Mouse (Mus musculus): ENCODE data around the gene Il22ra1.

Gene Il22ra1

DNA sequence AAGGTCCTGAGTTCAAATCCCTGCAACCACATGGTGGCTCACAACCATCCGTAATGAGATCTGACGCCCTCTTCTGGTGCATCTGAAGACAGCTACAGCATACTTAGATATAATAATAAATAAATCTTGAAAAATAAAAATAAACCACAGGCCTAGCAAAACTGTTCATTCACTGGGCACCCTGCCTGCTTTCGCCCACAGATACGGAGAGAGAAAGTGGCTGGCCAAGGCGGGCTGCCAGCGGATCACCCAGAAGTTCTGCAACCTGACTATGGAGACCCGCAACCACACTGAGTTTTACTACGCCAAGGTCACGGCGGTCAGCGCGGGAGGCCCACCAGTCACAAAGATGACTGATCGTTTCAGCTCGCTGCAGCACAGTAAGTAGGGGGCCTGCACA lies 5.9 kb downstream of the Il22ra1 start:
- DNase-seq (ENCODE audit: extremely low read depth, low read depth), result no peak

DNA sequence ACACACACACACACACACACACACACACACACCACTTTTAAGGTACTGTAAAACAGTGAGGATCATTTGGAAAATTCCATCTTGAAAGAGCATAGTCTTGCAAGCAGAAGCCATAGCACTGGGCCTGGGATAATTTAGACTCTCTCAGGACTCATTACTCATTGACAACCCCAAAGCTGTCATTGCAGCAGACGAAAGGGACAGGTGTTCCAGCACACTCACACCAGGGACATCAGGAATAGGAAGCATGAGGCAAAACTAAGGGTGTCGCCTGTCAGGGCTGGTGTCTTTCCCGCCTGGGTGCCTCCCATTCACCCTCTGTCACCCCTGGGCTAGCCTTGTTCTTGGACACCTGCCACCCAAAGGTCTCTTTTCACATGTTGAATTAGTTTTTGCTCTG lies 8.9 kb downstream of the Il22ra1 start:
- no peak for DNase-seq (ENCODE audit: extremely low read depth, low read depth)

DNA sequence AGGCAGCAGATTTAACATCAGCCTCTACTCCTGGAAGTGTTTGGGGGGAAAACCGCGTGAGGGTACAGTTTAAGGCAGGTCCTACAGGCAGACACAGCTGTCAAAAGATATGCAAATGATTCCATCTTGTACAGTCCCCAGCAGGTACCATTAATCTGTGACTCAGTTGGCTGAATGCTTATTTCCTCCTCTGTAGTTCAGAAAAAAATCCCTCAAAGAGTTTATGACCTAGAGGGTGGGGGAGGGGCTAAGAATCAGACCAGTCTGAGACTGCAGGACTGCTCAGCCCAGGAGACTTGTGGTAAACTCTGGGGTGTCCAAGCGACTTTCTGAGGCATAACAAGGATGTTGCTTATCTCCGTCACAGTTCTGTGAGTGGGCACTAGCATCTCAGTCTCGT lies 10.3 kb downstream of the Il22ra1 start:
- no peak for DNase-seq (ENCODE audit: extremely low read depth, low read depth)

DNA sequence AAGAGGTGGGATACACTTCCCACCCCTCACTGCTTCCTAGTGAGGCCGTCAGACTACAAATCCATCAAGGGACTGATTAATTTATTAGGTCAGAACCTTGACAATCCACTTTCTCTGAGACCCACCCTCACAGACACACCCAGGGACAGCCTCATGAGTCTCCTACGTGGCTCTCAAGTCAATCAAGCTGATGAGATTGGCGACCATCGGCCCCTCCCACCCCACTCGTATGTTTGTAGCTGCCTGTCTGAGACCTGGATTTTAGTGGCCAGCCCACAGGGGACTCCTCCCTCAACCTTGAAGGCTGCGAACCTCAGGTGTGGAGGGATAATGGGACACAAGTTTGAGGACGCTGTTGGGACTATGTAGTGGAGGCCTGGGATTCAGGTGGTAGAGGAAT lies 11.2 kb downstream of the Il22ra1 start:
- DNase-seq (ENCODE audit: extremely low read depth, low read depth), result no peak

DNA sequence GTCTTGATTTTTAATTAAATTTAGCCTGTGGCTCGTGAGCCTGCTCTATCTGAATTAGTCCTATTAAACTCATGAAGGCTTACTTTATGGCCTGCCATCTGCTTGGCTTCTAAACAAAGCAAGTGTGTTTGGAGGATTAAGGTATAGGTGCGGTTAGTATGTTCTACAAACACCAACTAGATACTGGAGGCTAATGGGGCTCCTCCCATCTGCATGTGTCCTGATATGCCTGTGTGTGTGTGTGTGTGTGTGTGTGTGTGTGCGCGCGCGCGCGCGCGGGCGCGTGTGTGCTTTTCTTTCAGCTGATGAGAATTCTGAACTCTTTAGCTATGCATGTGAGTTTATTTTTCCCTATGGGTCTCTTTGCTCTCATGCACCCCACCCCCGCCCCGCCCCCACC lies 11.7 kb downstream of the Il22ra1 start:
- DNase-seq (ENCODE audit: extremely low read depth, low read depth), result no peak

DNA sequence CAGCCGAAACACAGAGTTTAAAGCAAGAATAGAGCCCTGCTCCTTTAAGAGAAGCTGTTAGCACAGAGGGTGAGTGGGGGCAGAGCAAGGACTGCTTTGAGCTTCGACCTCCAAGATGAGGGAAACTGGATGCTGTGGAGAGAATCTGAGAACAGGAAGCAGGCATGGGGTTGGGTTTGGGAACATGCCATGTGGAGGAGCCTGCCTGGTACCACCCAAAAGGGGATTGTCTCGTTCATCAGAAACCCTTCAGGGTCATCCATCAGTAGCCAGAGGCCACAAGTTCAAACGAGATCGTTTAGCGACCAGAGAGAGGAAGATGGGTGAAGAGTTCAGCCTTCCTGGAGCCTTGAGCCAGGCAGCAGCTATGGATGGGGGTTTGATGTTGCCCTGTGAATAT lies 15.5 kb downstream of the Il22ra1 start:
- DNase-seq (ENCODE audit: extremely low read depth, low read depth), result no peak

DNA sequence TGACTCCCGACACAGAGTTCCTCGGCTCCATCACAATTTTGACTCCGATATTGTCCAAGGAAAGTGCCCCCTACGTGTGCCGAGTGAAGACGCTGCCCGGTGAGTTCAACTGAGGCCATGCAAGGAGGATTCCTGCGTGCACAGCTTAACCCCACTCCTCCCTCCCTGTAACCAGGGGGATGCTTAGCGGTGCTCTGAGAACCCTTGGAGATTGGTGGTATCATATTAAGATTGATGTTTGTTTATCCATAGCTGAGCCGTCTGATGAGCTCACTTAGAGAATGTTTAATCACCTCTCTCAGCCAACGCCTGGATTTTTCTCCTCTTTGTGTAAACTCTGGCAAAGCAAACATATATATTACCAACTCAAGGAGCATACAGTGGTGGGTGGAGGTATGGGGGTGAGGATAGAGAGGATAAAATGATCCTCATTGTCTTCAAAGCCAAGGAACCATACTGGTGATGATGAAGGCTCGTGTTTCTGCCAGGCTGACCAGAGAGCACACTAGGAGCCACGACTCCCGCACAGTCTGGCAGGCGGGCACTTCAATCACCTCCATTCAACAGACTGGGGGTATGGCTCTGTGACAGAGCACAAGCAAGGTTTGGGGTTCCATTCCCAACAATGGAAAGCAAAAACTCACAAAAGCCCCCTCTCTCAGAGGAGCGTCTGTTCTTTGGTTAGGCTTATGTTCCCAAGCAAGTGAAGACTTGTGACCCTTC lies 16.9 kb downstream of the Il22ra1 start:
- DNase-seq (ENCODE audit: extremely low read depth, low read depth), result no peak

DNA sequence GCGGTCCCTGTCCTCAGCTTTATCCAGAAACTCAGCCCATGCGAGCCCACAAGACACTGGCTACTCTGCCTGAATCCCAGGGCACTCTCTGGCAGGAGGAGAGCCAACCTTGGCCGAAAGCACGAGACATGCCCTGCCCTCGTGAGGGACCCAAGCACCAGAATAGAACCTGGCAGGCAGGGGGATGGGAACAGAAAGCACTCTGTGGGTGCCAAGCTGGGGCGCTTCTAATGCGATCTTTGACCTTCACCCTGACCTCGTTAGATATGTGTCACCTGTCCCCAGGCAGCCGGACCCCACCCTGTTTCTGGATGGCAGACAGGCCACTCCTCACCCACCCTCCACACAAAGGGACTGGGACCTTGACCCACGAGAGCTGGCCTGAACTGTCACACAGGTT lies 17.6 kb downstream of the Il22ra1 start:
- DNase-seq (ENCODE audit: extremely low read depth, low read depth), result no peak

DNA sequence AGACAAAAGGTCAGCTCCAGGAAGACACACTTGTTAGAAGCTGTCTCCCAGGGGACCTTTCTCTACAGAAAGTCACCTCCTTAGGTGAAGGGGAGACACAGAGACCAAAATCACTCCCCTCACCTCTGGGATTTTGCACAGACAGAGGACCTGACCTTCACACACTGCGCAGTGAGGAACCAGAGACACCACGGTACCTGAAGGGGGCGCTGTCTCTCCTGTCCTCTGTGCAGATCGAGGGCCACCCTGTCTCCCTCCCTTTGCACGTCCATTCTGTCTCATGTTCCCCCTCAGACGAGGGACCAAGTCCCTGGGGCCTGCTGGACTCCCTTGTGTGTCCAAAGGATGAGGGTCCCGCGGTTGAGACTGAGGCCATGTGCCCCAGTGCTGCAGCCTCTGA lies 22.9 kb downstream of the Il22ra1 start:
- DNase-seq (ENCODE audit: extremely low read depth, low read depth), result no peak

DNA sequence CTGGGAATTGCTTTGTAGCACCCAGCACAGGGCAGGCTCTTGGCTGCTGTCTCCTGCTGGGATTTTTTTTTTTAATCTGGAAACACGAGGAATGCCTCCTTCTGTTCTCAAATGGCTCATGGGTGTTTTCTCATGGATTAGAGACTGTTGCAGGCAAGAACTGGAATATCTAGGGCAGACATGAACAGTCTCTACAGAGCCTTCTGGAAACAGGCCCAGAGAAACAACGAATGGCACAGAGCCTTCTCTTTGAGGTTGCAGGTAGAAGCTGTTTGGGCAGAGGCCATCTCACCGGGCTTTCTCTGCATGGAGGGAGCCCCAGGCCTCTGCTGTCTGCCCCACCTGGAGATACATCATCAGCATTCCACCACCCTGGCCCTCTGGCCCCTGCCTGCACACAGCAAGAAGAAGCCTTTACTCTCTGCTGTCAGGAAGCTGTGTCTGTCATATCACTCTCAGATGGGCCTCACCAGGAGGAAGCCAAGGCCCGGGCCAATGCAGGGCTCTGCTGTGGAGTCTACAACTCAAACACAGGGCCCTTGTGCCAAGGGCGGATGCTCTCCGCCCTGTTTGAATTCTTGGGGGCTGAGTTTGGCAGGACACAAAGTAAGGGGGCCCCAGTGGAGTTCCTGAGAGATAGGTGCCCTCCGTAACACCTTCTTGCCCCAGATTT lies 24.3 kb downstream of the Il22ra1 start:
- DNase-seq (ENCODE audit: extremely low read depth, low read depth), result no peak

DNA sequence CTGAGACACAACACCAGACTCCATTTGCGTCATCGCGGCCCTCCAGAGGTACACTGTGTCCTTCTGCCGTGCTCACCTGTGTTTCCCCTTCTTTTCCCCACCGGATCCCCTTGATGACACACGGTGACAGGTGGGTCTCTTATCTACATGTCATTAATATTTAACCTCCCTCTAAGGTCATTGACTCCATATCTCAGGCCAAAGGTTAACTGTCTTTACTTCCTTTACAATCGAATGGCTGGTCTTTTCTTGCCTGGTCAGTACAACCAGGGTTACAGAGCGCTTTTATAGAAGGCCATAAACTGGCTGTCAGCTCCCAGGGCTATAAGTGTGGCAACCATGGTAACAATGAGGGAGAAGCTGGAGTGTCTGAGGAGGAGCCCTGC lies 24.8 kb downstream of the Il22ra1 start:
- DNase-seq (ENCODE audit: extremely low read depth, low read depth), result no peak

DNA sequence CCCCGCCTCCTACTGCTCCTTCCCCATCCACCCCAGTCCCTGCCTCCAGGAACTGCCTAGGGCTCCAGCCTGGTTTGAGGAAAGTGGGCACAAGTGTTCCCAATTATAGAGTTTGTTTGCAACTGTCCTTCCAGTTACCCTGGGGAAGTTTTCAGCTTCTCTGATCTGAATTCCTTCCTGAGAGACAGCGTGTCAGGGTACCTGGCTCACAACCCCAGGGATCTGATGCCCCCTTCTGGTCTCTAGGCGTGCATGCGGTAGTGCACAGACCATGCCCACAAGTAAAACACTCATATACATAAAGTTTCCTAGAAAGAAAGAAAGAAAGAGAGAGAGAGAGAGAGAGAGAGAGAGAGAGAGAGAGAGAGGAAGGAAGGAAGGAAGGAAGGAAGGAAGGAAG lies 30.4 kb downstream of the Il22ra1 start:
- peak; percentile 16 for DNase-seq (ENCODE audit: extremely low read depth, low read depth)

DNA sequence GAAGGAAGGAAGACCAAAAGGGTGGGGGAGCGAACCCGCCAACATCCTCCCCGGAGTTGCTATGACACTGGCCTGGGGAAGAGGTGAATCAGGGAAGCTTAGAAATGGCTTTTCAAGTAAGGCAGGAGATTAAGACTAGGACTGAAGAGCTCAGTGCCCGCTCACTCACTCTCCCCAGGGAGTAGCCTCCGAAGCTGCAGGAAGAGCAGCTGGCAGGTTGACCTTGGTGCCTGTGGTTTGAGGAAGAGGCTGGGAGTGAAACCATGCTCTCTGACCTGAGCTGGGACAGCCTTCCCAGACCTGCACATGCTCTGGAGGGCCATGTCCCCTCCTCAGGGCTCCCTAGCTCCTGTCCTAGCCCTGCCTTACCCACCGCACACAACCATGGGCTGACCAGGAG lies 30.9 kb downstream of the Il22ra1 start:
- no peak for DNase-seq (ENCODE audit: extremely low read depth, low read depth)

DNA sequence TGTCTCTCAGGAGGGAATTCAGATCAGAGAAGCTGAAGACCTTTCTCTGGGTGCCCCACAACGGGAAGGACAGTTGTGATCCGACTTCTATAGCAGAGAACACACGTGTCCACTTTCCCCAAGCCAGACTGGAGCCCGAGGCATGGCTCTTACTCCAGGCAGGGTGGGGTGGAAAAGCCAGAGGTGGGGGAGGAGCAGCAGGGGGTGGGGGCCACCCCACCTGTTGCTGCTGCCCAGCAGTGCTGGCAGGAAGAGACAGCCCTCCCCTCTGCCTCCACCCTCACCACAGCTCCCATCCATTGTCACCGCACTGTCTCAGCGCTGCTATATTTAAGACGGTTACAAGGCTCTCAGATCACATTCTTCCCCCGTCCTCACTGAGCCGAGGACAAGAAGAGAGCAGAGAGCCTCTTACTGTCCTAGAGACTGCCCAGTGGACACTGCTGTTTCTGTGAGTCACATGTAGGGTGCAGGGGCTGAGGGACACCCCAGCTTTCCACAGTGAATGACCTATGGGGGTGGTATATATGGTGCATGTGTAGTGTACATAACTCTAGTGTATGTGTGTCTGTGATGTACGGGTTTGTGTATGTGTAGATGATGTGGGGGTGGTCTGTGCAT lies 31.5 kb downstream of the Il22ra1 start, which contains the start of gene Myom3:
Myom3 (plus strand) TSS at position 360 of the 621 bp plus-strand sequence.
- DNase-seq (ENCODE audit: extremely low read depth, low read depth), result no peak

DNA sequence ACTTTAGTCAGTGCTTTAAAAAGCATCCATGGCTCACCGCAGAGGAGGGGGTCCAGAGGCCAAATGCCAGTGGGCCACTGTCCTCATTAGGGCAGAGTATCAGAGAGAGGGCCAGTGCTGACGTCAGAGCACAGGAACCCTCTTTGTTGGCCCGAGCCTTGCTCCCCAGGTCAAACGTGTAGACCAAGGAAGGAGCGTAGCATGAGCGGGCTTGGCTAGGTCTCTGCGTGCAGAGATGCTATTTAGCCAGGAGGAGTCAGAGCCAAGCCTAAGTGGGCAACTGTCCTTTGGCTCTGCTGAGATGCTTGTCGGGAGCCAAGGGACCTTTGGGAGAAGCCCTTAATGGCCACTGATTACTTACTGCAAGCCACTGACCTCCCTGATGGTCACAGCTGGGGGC lies 33.1 kb downstream of the Il22ra1 start:
- no peak for DNase-seq (ENCODE audit: extremely low read depth, low read depth)

DNA sequence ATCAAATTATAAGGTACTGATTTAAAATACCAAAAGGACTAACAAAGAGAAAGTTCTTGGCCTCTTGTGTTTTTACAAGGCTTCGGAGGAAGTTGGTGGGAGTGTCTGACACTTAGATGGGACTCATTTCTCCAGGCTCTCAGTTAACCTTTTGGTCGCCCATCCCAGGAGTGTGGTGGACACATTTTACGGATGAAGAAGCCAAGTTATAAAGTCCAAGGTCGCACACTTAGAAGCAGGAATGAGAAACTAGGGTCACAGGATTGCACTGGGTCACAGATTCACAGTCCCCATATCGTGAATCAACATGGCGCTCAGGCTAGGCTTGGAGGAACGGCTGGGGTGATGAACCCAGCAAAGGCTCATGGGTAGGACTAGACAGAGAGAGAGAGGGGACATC lies 33.6 kb downstream of the Il22ra1 start:
- DNase-seq (ENCODE audit: extremely low read depth, low read depth), result no peak

DNA sequence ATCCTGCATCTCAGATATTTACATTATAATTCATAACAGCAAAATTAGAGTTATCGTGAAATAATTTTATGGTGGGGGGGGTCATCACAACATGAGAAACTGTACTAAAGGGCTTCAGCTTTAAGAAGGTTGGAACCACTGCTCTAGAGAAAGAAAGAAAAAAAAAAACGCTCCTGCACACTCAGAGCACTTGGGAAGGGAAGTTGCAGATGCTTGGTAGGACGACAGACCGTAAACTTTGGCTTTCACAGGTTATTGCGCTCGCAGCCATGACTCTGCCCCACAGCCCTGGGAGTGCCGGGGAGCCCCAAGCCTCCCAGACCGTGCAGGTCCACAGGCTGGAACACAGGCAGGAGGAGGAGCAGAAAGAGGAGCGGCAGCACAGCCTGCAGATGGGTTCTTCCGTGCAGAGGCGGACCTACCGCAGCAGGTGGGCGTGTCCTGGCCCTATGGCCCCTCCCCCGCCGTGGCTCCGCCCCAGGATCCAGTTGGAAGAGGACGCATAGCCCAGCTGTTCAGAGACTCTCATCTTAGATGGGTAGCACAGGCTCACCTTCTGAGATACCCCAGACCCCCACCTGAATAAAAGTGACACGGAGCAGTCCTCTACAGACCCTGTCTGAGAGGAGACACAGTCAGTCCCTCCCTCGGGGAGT lies 34.4 kb downstream of the Il22ra1 start:
- DNase-seq (ENCODE audit: extremely low read depth, low read depth), result peak; percentile 61

DNA sequence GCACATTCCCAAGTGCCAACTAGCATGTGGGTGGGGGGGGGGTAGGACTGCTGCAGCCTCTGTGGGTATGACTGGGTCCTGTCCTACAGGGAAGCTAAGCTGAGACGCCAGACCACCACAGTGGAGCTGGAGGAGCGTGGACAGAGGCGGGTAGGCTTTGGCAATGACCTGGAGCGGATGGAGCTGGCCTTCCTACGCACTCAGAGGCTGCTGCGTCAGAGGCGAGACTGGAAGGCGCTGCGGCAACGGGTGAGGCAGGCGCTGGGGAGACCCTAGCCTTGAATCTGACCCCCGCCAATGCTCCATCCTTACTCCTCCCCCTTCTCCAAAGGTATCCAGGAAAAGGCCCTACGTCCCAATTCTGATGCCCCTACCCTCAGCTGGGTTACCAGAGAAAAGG lies 36.7 kb downstream of the Il22ra1 start:
- no peak for DNase-seq (ENCODE audit: extremely low read depth, low read depth)

DNA sequence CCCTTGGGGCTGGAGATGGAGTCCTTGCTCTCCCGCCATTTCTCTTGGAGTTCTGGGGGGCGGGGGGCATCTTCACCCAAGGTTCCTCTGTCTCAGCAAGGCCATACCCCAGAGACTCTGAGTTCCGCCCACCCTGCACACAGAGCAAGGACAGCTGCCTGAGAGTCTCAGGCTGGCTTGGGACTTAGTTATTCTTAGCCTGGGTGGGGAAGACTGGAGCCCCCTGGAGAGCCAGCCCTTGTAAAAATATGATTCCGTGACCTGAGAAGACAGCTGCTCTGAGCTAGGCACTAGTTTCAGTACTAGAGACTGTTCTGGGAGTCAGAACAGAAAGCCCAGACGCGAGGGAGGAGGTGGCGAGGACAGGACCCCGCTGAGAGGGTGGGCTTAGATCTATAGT lies 37.7 kb downstream of the Il22ra1 start:
- no peak for DNase-seq (ENCODE audit: extremely low read depth, low read depth)

DNA sequence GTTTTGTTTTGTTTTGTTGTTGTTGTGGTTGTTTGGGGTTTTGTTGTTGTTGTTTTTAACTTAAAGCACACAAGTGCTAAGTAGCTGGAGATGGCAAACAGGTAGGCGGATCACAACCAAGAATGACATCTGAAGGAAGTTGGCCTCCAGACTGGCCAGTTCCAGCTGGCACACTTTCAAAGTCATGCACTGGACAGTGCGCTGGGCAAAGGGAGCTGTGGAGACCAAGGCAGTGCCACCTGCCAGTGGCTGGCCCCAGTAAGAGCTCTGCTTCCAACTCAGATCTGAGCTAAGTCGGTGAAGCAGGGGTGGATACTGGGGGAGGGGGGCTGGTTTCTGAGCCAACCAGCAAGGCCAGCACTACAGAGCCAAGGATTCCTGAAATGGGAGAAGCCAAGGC lies 39.0 kb downstream of the Il22ra1 start:
- DNase-seq (ENCODE audit: extremely low read depth, low read depth), result no peak

DNA sequence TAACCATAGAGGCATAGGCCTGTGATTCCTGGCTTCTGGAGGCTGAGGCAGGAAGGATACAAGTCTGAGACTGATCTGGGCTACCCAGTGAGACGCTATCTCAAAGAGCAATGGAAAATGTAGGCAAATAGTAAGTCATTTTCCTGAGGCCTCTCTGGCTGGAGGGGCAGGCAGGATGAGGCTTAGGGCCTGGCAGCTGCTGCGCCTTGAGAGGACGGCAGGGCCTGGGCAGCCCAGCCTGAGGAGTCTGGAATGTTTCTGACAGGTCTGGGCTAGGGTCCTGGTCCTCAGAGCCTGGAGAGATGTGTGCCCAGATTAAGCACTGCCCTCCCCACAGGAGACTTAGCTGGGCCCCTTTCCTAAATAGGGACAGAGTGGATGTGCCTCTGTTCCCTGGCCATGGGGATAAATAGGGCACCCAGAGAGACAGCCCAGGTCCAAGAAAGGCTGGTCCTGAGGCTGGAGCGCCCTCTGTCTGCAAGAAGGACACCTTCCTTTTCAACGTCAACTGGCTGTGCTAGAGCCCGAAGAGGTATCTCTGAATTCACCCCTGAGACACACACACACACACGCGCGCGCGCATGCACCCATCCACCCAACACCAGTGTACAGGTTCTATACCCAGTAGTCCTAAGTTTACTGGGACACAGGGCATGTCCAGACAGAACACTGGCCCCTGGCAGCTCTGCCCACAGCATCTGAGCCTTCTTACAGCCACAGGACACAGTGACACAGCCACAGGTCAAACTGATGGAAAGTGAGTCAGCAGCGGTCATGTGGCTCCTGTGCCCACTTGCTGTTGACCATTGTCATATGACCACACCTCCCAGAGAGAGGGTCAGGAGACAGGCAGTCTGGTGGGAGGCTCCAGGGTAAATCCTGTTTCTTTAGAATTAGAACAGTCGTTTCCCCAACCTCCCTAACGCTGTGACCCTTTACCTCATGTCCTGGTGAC lies 40.9 kb downstream of the Il22ra1 start:
- peak; percentile 26 for DNase-seq (ENCODE audit: extremely low read depth, low read depth)

All from MEL-GATA-1-ER (cell line).